In the genomic region with DNA sequence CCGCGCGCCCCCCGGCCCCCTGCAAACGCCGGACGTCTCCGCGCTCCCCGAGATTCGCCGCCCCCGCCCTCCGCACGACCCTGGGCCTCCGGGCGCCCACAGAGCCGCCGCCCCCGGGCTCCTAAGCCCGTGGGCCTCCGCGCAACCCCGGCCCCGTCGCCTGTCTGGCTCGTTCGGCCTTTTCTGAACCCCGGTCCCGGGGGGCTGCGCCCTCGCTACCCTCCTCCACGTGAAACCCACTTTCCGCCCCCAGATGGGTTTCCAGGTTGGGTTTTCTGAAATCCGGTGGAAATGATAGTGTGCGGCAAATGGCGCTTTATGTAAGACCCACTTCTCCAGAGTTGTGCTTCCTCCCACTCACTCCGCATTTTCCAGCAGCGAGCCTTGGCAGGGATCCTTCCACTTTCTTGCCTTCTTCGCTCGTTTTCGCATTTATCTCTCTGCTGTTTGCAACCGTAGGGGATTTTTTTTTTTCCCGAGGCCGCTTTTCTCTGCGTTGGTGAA, we compare ENCODE assay signal across 8 mouse cellular contexts. TPM values are rescaled to one million over a fixed set of nuclear protein-coding genes. Genes with fewer than 3 reads are reported as not detected.
A peak's percentile ranks its signal among the peaks of the same experiment; 100 is the strongest.
DNase-seq lines count a peak whose midpoint lies in the region; ATAC-seq and TF ChIP-seq lines count a peak whose summit lies in the region.

No protein-coding gene starts in this region.

- H3K27ac ChIP-seq in MEL (ENCODE audit: control insufficient read depth, low read depth, low read length): peak overlapping the region; percentile 94
- peak overlapping the region; percentile 72 for H3K27ac ChIP-seq in cerebellum, adult 2 months (ENCODE audit: insufficient read depth, low read length)
- peak overlapping the region; percentile 98 for H3K27ac ChIP-seq in hindbrain, embryonic 10.5 days
- H3K27ac ChIP-seq in lung, embryonic 15.5 days: peak overlapping the region; percentile 97

- H3K36me3 ChIP-seq in MEL (ENCODE audit: control insufficient read depth in 1 of 2, insufficient read depth in 2 of 2, low read length in 2 of 2): peaks cover 0 to 36% of the 10 kb centered on the region in 2 experiments; a peak in 3 of 4 replicates
- H3K36me3 ChIP-seq in hindbrain, embryonic 10.5 days: no peaks in the 10 kb centered on the region
- no peaks in the 10 kb centered on the region for H3K36me3 ChIP-seq in lung, embryonic 15.5 days

- peak overlapping the region; percentile 81 to 96 for H3K4me3 ChIP-seq in MEL (ENCODE audit: control insufficient read depth in 1 of 2, insufficient read depth in 1 of 2, low read depth in 2 of 2, low read length in 2 of 2)
- peak overlapping the region; percentile 90 for H3K4me3 ChIP-seq in cerebellum, adult 2 months (replicated peaks; ENCODE audit: insufficient read depth, low read depth, low read length)
- peak overlapping the region; percentile 96 for H3K4me3 ChIP-seq in hindbrain, embryonic 10.5 days
- H3K4me3 ChIP-seq in lung, embryonic 15.5 days: peak overlapping the region; percentile 96

- no peak for TF ChIP-seq CTCF in MEL (IDR thresholded peaks at IDR 0.05 in 2 of 3, conservative IDR thresholded peaks at IDR 0.05 in 1 of 3; ENCODE audit: control insufficient read depth in 1 of 3, insufficient read depth in 1 of 3, low read depth in 2 of 3, low read length in 3 of 3, poor library complexity in 1 of 3, severe bottlenecking in 1 of 3)
- TF ChIP-seq CTCF in cerebellum, adult 2 months (IDR thresholded peaks at IDR 0.05; ENCODE audit: borderline replicate concordance, insufficient read depth, low read depth, low read length): no peak

- H3K9ac ChIP-seq in MEL (ENCODE audit: control insufficient read depth, low read depth, low read length, poor library complexity, severe bottlenecking): peak overlapping the region; percentile 96
- peak overlapping the region; percentile 90 for H3K9ac ChIP-seq in lung, embryonic 15.5 days

- under 1% methylated on average over 43 of the region's 46 CpGs for WGBS in cerebellum, adult 2 months
- under 1% methylated on average over 46 of the region's 46 CpGs for WGBS in hindbrain, embryonic 10.5 days
- WGBS in lung, embryonic 15.5 days: under 1% methylated on average over 45 of the region's 46 CpGs

- peaks cover 10 to 29% of the 10 kb centered on the region in 2 experiments for H3K4me1 ChIP-seq in MEL (ENCODE audit: control insufficient read depth in 1 of 2, insufficient read depth in 2 of 2, low read length in 2 of 2)
- peaks cover 5% of the 10 kb centered on the region for H3K4me1 ChIP-seq in cerebellum, adult 2 months (ENCODE audit: control insufficient read depth, insufficient read depth, low read length)
- H3K4me1 ChIP-seq in hindbrain, embryonic 10.5 days (replicated peaks): peaks cover 25% of the 10 kb centered on the region
- H3K4me1 ChIP-seq in lung, embryonic 15.5 days: peaks cover 26% of the 10 kb centered on the region

- TF ChIP-seq EP300 in MEL (IDR thresholded peaks at IDR 0.05; ENCODE audit: low read depth in 1 of 2, low read length in 2 of 2): no peak

- peak overlapping the region; percentile 86 for H3K4me2 ChIP-seq in lung, embryonic 15.5 days

- DNase-seq in MEL (ENCODE audit: low read depth, low spot score): peak; percentile 76
- DNase-seq in cerebellum, adult 2 months: peak; percentile 58 to 66
- peak; percentile 47 for DNase-seq in hindbrain, embryonic 10.5 days (ENCODE audit: low spot score)
- peak; percentile 56 to 64 for DNase-seq in layer of hippocampus, postnatal 10 days (ENCODE audit: low spot score in 2 of 2)
- peak; percentile 10 for DNase-seq in ovary, postnatal 14 days (ENCODE audit: low spot score)
- peak; percentile 46 to 53 for DNase-seq in thymus, postnatal 10 days (ENCODE audit: low spot score in 2 of 2)

- H3K9me3 ChIP-seq in MEL (replicated peaks; ENCODE audit: insufficient read depth, low read length): no peaks in the 10 kb centered on the region
- no peaks in the 10 kb centered on the region for H3K9me3 ChIP-seq in hindbrain, embryonic 10.5 days
- H3K9me3 ChIP-seq in lung, embryonic 15.5 days: no peaks in the 10 kb centered on the region

- no peak for TF ChIP-seq RAD21 in MEL (IDR thresholded peaks at IDR 0.05; ENCODE audit: low read depth, low read length)

- peaks cover 54% of the 10 kb centered on the region for H3K79me2 ChIP-seq in MEL (ENCODE audit: control insufficient read depth, insufficient read depth, low read length, poor library complexity)

- TF ChIP-seq POLR2A in MEL (IDR thresholded peaks at IDR 0.05; ENCODE audit: control insufficient read depth in 1 of 2, insufficient read depth in 1 of 2, low read depth in 1 of 2, low read length in 2 of 2, poor library complexity in 1 of 2): no peak
- no peak for TF ChIP-seq POLR2A in cerebellum, adult 2 months (IDR thresholded peaks at IDR 0.05; ENCODE audit: borderline replicate concordance, insufficient read depth, low read length)

- H3K27me3 ChIP-seq in MEL (ENCODE audit: control insufficient read depth in 1 of 2, insufficient read depth in 2 of 2, low read length in 2 of 2): no peaks in the 10 kb centered on the region
- no peaks in the 10 kb centered on the region for H3K27me3 ChIP-seq in cerebellum, adult 2 months (ENCODE audit: control insufficient read depth, insufficient read depth, low read length)
- H3K27me3 ChIP-seq in hindbrain, embryonic 10.5 days (ENCODE audit: insufficient read depth, poor library complexity, severe bottlenecking): no peaks in the 10 kb centered on the region
- H3K27me3 ChIP-seq in lung, embryonic 15.5 days: no peaks in the 10 kb centered on the region

- ATAC-seq in frontal cortex, adult (ENCODE audit: low TSS enrichment): peak; percentile 39
- ATAC-seq in lung, embryonic 15.5 days (ENCODE audit: borderline replicate concordance, extremely low read depth, low FRiP score, low TSS enrichment): peak; percentile 53; the same call in 1 of the 2 replicates

TF ChIP-seq in MEL, 35 proteins besides CTCF, POLR2A, EP300 and RAD21:
- TF ChIP-seq JUND (IDR thresholded peaks at IDR 0.05; ENCODE audit: low read depth, low read length) (no peak), UBTF (IDR thresholded peaks at IDR 0.05; ENCODE audit: borderline replicate concordance, insufficient read depth, low read depth, low read length) (0 out of 2 replicates have a peak, but pooled peaks have one; percentile 22)
TF ChIP-seq in MEL: peak in this region for 1.

RNA-seq across cellular contexts. Expression of a gene that starts 0.7 kb away (rescaled TPM):
- 48.8 and 55.5 TPM in 2 replicates for total RNA-seq in MEL (2012; rRNA removed)
- 10 to 100 TPM; 63.8 to 67.9 TPM for polyA plus RNA-seq in MEL (2012; ENCODE audit: insufficient read depth in 1 of 2, insufficient read length in 2 of 2, low read depth in 1 of 2, low replicate concordance in 2 of 2, missing spikeins in 1 of 2)
- polyA plus RNA-seq in cerebellum, adult 2 months (2012; rRNA removed): 236 and 240 TPM in 2 replicates
- 78.9 and 79.2 TPM in 2 replicates for polyA plus RNA-seq in hindbrain, embryonic 10.5 days (2016; fragmentation: Nextera tagmentation; extraction: Ambion mirVana)
- total RNA-seq in layer of hippocampus, postnatal 10 days (2021): 100 to 1,000 TPM; 423 to 437 TPM
- polyA plus RNA-seq in lung, embryonic 15.5 days (2015; fragmentation: Nextera tagmentation; extraction: Ambion mirVana): 90.3 and 92.6 TPM in 2 replicates

RNA-seq across cellular contexts. Expression of a gene that starts 22.1 kb away (rescaled TPM):
- total RNA-seq in MEL (2012; rRNA removed): 58.9 and 63.8 TPM in 2 replicates
- 10 to 100 TPM in 1 of 2 experiments, not detected in 1; 34.5 TPM for polyA plus RNA-seq in MEL (2012; ENCODE audit: insufficient read depth in 1 of 2, insufficient read length in 2 of 2, low read depth in 1 of 2, low replicate concordance in 2 of 2, missing spikeins in 1 of 2)
- polyA plus RNA-seq in cerebellum, adult 2 months (2012; rRNA removed): 8.5 and 9.8 TPM in 2 replicates
- 25.8 and 31.0 TPM in 2 replicates for polyA plus RNA-seq in hindbrain, embryonic 10.5 days (2016; fragmentation: Nextera tagmentation; extraction: Ambion mirVana)
- total RNA-seq in layer of hippocampus, postnatal 10 days (2021): 1 to 10 TPM; 6.3 to 7.5 TPM
- polyA plus RNA-seq in lung, embryonic 15.5 days (2015; fragmentation: Nextera tagmentation; extraction: Ambion mirVana): 26.0 and 27.5 TPM in 2 replicates

RNA-seq across cellular contexts. Expression of a gene that starts 51.6 kb away (rescaled TPM):
- total RNA-seq in MEL (2012; rRNA removed): 113 and 121 TPM in 2 replicates
- polyA plus RNA-seq in MEL (2012; ENCODE audit: insufficient read depth in 1 of 2, insufficient read length in 2 of 2, low read depth in 1 of 2, low replicate concordance in 2 of 2, missing spikeins in 1 of 2): 1,000 to 10,000 TPM in 1 of 2 experiments, 10 to 100 TPM in 1; 64.4 to 1,147 TPM
- polyA plus RNA-seq in cerebellum, adult 2 months (2012; rRNA removed): 16.9 and 17.6 TPM in 2 replicates
- 89.5 and 109 TPM in 2 replicates for polyA plus RNA-seq in hindbrain, embryonic 10.5 days (2016; fragmentation: Nextera tagmentation; extraction: Ambion mirVana)
- total RNA-seq in layer of hippocampus, postnatal 10 days (2021): 10 to 100 TPM; 35.0 to 36.0 TPM
- 65.6 and 68.6 TPM in 2 replicates for polyA plus RNA-seq in lung, embryonic 15.5 days (2015; fragmentation: Nextera tagmentation; extraction: Ambion mirVana)

Comparison
In these comparisons a context has a peak if more than half of its experiments do, and no peak if none do; other contexts are left out.
1. Peak in every context shown above with its lines: DNase-seq, ATAC-seq, H3K4me3 ChIP-seq and H3K27ac ChIP-seq.
2. DNase-seq: peak in every context shown above with its lines; median percentile 76 in MEL; 62 in cerebellum, adult 2 months; 60 in layer of hippocampus, postnatal 10 days; 50 in thymus, postnatal 10 days; 47 in hindbrain, embryonic 10.5 days; 10 in ovary, postnatal 14 days.